Mouse (Mus musculus) cerebellum, postnatal 36 days (tissue): ENCODE measurements at regions not wholly inside any gene's neighbourhood (a gene's known extent, or its start where the extent isn't known, plus 50 kb on each side); places are given as distances from the start of the nearest gene placed in this dataset.

Experiments
- DNase-seq, 2 experiments: peaks; one replicate each; pipeline ENCODE4 v3.0.0; 2021 to 2022; ENCODE audit warnings: mixed read lengths in 2 of 2

DNA sequence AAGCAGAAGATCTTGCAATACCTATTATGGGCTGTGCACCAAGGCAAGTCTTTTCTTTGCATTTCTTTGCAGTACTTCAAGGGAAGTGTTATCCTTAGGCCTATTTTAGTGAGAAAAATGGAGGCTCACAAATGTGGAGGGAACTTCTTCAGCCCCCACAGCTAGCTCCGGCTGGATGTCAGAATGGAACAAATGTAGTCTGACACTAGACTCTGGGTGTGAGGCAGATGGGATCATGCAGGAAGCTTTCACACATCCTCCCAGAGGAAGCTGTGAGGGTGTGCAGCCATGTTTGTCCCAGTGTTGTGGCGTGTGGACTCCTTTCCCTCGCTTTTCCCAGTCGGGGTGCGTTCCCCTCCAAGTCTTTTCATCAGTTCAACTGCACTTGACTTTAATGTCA lies 268.0 kb downstream of the Gm11011 start:
- DNase-seq = no peak

- no peak for DNase-seq
Measured at GRCm38 (mm10) chr2:169314396-169314930, 273.1 kb downstream of the Gm11011 start.

DNA sequence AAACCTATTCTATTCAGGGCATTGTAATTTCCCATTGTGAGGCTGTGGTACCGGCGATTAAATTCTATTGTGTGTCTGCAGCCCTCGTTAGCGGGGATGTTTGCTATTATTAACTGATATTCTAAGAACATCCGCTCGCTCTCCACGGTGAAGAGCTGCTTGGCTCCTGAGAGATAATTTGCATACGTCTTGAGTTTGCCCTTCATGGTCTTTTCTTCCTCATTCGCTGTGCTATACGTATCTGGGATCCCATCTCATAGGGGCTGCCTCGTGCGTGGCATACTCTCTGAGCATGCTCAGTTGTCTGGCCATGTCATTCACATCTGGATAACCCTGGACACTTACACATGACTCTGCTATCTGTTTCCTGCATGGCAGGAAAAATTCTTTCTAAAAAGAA lies 275.7 kb downstream of the Gm11011 start:
- DNase-seq = no peak

GRCm38 (mm10) chr2:169311356-169311755 lies 276.2 kb downstream of the Gm11011 start:
- no peak for DNase-seq

- no peak for DNase-seq
Measured at GRCm38 (mm10) chr2:169304360-169304759, 283.2 kb downstream of the Gm11011 start.

GRCm38 (mm10) chr2:169300966-169301365 lies 286.6 kb downstream of the Gm11011 start:
- no peak for DNase-seq

GRCm38 (mm10) chr2:169300411-169300810 lies 287.1 kb downstream of the Gm11011 start:
- no peak for DNase-seq

DNA sequence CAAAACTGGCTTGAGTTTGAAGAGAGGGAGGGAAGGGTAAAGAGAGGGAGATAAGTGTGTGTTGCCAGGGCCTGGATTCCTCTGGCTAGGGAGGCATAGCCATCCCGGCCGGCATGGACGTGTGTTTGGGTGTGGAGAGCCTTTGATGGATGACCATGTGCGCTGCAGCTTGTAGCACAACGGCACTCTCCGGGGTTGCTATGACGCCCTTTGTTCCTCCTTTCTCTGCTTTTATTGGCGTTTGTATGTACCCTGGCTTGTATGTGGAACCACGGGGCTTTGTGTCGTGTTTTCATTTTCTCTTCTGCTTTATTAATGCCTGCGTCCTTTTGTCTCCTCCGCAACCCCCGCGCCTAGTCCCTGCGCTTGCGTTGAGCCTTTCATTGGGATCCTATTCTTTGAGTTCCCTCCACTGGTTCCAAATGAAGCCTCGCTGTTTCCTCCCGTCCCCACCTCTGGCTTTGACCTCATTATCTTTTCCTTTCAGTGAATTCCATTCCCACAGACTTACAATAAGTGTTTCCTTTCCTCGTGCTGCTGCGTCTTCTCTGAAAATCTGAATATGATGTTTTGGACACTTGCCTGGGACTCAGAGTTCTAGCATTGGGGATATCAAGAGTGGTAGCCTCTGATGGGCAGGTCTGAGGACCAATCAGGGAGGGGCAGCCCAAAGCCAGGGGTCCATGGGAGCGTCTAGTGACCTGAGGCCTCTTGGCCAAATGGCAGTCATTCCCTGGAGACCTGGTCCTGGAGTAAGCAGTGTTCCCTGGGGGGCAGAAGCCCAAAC lies 289.5 kb downstream of the Gm11011 start:
- no peak for DNase-seq

GRCm38 (mm10) chr2:169297226-169297625 lies 290.3 kb downstream of the Gm11011 start:
- no peak for DNase-seq

DNA sequence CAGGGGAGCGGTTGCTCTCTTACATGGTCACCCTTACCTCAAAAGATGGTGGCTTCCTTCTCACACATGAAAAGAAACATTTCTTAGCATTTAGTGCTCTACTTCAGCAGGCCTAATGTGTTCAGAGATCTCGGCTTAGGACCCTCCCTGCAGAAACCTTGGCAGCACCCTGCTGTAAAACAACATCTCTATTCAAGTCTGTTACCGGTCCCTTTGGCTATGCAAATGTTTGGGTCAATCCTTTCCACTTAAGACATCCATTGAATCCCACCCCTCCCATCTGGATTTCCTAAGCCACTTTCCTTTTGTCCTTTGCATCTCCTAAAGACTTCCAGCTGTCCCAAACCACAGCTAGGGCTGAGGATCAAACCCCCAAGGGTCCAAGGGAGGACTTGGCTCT lies 294.2 kb downstream of the Gm11011 start:
- no peak for DNase-seq

DNA sequence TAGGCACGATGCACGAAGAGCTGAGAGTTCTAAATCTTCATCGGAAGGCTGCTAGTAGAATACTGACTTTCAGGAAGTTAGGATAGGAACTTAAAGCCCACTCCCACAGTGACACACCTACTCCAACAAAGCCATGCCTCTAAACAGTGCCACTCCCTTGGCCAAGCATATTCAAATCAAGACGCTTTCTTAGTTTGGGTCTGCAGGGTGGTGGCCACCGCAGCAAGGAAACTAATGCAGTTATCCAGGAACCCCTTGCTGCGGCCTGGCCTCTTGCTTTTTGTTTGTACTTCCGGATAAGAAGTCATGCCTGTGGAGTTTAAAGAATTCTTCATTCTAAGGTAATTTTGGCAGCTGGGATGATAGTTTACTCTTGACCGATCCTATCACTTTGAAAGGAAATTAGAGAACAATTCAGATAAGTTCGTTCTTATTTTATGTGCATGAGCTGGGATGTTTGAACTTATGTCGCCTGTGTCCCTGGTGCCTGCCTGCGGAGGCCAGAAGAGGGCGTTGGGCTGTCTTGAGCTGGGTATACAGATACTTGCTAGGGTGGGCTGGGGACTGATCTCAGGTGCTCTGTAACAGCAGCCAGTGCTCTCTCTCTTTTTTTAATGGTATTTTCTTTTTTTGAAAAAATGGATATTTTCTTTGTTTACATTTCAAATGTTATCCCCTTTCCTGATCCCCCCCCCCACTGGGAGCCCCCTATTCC lies 298.5 kb downstream of the Gm11011 start:
- DNase-seq = no peak

DNA sequence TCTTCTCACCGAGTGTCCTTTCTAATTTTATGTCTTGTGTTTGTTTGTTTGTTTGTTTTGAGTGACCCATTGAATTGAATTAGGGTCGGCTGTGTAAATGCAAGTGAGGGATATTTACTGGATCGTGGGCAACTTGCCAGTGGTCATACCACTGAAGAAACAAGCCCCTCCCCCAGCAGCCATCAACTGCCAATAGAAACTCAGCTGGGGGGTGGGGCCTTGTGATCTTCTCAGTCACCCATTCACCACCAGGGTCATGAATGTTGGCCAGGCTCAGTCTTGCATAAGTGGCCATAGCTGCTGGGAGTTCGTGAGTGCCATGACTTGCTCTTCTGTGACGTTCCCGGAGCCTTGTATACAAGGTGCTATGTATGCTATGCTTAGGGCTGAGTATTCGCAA lies 300.8 kb downstream of the Gm11011 start:
- no peak for DNase-seq

DNA sequence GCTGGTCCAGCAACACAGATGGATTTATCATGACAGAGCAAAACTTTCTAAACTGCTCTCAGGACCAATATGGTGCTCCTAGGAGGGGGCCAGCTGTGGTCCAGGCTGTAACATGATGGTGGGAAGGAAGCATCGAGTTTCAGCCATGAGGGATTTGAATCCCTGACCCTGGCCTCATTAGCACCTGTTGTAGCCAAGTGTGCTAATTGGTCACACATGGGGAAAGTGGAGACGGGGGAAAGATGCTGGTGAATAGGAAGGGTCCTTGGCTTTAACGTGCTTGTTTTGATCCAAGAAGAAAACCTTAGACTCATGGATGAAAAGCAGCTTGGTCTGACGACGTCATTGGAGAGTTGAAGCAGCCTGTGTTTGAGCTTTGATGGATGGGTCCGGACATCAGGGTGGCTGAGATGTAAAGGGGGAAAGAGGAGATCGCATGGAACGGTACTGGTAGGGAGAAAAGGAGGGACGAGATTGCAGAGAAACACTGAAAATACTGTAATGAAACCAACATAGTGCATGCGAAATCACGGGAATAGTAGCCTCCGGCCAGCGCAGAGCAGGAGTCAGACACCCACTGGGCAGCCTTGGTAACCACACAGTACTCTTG lies 304.9 kb downstream of the Gm11011 start:
- DNase-seq = no peak

- no peak for DNase-seq
Measured at GRCm38 (mm10) chr2:169275371-169275770, 312.2 kb downstream of the Gm11011 start.

- DNase-seq = no peak
Measured at GRCm38 (mm10) chr2:169274101-169274500, 313.4 kb downstream of the Gm11011 start.

DNA sequence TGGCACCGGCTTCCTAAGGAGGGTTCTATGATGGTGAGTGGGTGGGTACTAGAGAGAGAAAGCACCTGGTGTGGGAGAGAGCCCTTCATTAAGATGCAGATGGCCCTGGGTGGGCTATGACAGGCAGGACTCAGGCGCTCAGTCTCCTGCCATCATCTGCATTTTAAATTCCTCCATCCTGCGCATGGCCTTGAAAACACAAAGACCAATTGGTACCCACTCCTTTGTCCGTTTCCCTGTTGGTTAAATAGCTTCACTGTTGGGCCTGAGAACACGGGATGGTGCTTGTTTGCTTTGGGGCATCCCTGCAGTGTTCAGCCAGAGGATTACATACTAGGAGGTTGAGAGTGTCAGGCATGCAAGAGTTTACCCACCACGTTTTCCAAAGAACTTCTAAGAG lies 314.9 kb downstream of the Gm11011 start:
- DNase-seq = no peak

GRCm38 (mm10) chr2:169272018-169272417 lies 315.5 kb downstream of the Gm11011 start:
- no peak for DNase-seq

GRCm38 (mm10) chr2:169260636-169261035 lies 305.2 kb upstream of the Zfp64 start:
- DNase-seq = no peak

GRCm38 (mm10) chr2:169244572-169244971 lies 289.2 kb upstream of the Zfp64 start:
- no peak for DNase-seq

- no peak for DNase-seq
Measured at GRCm38 (mm10) chr2:169243981-169244380, 288.6 kb upstream of the Zfp64 start.

GRCm38 (mm10) chr2:169237856-169238255 lies 282.5 kb upstream of the Zfp64 start:
- DNase-seq = no peak

DNA sequence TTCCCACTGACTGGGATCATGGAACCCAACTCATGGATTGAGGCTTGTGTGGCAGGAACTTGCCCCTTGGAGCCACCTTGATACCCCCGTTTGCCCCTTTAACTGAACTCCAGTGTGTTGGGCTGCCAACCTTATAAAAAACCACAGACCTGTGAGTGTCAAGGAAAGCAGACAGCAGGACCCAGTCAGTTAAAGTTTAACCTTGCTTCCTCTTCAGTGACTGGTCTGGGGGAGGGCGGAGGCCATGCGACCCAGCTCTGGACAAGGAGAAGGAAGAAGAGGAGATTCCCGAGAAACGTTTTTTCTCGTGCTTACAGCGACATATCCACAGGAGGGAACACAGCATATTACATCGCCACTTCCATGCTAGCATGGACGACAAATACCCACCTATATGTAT lies 281.9 kb upstream of the Zfp64 start:
- DNase-seq = no peak

GRCm38 (mm10) chr2:169234368-169235070 lies 279.1 kb upstream of the Zfp64 start:
- no peak for DNase-seq
